Mouse (Mus musculus): ENCODE measurements around the gene Pitpnc1.

- no peak for TF ChIP-seq POLR2A (IDR thresholded peaks at IDR 0.05; ENCODE audit: low read depth, low read length)
- TF ChIP-seq CTCF (conservative IDR thresholded peaks at IDR 0.05; ENCODE audit: insufficient read depth, insufficient read length, low read depth, low read length), result no peak
These were observed 76.7 kb downstream of the Pitpnc1 start for GRCm38 (mm10) chr11:107393828-107394165.
